Mouse (Mus musculus) spleen, adult 12 weeks (tissue): ENCODE measurements around the gene Olfr1394.
A peak's percentile ranks its signal among the peaks of the same experiment; 100 is the strongest.
"Not testable (repeated sequence)": the region's sequence is repeated elsewhere in the genome, so short reads cannot be mapped to it uniquely, and the experiment has no call there.

ENCODE experiments used
- DNase-seq: peaks from one replicate; pipeline ENCODE4 v3.0.0; 2022; ENCODE audit warnings: low spot score

The Olfr1394 gene

DNA sequence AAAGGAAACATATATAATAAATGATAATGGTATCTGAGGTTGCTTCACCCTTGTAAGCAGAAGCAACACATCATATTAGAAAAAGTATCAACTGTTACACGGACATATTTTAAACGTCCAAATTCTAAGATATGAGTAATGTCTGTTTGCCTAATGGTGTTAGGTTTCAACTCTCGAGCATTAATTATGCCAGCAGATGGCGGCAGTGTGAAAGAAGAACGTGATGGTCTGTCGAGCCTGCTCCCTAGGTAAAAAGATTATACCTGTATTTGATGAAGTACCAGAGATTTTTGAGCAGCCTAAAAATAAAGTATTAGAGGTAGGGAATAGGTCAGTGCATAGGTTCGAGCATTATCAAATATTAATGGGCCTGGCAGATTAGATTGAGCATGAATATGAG is 35.6 kb downstream of the Olfr1394 start:
- peak; percentile 39 for DNase-seq

DNA sequence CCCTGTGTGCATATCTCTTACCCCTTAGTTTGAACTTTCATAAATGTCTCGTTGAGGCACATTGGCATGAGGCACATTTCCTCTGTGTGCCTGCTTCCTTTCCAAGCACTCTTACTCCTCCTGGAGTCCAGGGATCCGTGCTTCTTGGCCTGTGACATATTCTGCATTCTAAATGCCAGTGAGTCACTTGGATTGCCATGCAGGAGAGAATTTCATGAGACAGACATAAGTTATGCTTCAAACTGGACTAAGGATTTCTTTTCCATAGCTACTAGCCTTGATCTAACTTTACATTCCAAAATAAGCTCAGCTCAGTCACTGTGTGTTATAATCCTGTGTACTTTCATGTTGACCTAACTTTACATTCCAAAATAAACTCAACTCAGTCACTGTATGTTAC is 36.9 kb downstream of the Olfr1394 start:
- DNase-seq, result no peak

DNA sequence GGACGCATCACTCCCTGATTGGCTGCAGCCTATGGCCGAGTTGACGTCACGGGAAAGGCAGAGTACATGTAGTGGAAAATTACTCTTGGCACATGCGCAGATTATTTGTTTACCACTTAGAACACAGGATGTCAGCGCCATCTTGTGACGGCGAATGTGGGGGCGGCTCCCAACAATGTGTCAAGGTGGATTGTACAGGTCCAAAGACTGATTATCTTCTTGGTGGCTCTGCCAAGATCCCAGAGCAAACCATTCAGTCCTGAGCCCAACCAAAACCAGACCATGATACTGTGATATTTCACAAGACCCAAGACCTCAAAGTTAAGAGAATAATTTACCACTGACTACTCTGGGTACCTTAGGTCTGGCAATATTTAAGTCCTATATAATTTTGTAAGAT is 40.6 kb downstream of the Olfr1394 start:
- not testable (repeated sequence) for DNase-seq

DNA sequence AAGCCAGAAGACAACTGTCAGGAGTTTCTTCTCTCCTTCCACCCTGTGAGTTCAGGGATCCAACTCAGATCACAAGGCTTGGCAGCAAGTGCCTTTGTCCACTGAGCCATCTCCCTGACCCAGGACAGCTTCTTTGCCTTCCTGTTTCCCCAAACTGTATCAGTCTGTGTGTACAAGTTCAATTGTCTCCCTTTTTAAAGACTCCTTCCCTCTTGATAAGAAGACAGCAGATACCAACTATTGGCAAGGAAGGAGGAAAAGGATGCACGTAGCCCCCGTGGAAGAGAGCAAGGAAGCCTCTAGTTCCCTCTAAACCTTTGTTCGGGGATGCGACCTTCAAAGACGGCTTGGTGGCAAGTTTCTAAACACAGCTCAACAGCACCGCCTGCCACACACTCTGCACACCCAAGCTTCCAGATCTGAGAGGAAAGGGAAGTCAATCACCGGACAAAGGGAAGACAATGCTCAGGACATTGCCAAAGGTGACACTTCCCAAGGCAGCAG is 41.7 kb downstream of the Olfr1394 start:
- DNase-seq, result no peak

DNA sequence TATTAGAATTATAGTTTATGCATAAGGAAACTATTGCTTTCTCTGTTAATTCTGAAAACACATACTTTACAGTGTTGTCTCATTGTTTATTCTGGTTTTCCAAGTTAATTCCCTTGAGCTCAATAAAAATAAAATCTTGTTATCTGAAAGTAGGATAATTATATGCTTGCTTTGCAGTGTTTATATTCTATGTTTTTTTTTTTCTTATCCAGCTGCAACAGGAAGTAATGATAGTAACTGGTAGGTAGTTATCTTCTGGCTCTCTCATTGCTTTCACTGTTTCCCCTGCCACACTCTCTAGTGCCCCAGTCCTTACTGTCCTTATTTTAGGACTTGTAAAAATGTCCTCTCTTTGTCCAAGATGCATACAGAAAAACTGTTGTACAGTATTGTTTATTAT is 46.5 kb downstream of the Olfr1394 start:
- DNase-seq, result no peak

DNA sequence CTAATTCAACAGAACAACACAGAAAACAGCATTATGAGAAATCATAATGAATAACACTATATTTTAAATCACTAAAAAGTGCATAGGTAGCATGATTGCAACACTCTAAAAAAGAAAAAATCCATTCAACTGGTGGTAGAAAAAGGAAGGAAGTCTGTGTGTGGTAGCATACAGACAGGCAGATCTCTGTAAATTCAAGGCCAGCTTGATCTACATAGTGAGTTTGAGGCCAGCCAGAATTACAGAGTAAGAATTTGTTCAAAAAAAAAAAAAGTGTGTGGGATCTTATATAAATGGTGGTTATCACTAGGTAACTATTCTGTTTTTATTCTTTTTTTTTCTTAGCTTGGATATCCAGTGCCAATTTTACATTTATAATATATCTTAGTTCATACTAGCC is 47.0 kb downstream of the Olfr1394 start:
- no peak for DNase-seq

DNA sequence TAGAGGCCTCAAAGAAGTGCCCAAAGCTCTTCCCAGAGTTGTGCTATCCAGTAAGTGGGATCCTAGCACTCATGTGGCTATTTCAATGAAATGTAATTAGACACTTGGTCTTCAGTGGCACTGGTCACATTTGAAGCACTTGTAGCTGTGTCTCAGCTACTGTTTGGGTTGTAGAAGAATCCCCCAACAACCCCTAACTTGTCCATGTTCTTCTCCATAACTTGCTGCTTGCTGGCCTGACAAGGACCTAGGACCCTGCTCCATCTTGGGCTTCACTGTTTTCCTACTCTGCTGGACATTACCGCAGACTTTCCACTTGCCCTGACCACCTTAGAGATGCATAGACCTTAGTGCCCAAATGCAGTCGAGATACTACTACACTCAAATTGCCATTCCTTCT is 47.9 kb downstream of the Olfr1394 start:
- DNase-seq, result no peak

DNA sequence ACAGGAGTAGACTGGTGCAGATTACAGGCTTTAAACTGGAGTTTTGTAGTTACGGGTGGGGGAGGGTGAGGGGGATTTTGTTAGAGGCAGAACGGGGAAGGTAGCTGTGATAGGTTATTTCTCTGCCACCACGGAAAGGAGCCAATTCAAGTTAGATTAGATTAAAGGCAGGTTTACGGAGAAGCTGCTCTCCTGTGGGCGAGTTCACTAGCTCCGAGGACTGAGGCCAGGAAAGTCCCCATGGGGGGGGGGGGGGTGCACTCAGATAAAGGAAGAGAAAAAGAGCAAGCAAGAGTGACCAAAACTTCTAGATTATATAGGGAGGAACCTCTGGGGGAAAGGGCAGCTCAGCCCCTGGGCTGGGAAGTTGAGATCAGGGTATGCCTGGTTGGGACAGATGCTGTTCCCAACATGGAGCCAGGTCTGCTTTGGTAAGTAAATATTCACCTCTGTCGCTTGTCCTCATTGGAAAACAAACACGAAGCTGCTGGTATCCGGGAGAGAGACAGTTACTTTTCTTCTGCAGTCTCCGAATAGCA is 48.4 kb downstream of the Olfr1394 start:
- DNase-seq, result peak; percentile 29

DNA sequence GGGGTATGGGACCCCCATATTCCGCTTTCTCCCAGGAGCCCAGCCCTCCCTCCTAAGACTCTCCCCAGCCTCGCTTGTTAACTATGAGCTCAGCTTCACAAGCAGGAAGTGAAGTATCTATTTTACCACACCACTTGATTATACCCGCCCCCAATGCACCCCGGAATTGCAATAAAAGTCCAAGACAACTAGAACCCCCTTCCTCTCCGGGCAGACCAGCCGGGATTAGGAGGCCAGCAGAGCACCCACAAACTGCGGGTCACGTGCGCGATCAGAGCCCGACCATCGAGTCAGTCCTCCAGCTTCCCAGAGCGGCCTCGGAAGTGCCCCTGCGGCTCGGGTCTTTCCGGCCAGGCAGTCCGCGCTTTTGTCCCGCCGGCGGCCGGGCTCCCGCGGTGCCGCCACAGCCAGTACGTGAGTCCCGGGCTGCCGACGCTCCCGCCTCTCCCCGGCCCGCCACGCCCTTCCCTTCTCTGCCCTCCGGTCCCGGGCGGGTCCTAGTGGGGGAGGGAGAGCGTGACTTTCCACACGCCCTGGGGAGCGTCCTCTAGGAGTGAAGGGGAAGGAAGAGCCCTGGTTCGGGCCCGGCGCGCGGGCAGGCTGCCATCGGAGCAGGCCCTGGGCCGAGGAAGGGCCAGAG is 49.1 kb downstream of the Olfr1394 start, which contains the start of gene Zfp62:
Gene Zfp62, plus strand, starts transcription at position 164 of the 640 bp plus-strand sequence.
- peak; percentile 85 for DNase-seq

DNA sequence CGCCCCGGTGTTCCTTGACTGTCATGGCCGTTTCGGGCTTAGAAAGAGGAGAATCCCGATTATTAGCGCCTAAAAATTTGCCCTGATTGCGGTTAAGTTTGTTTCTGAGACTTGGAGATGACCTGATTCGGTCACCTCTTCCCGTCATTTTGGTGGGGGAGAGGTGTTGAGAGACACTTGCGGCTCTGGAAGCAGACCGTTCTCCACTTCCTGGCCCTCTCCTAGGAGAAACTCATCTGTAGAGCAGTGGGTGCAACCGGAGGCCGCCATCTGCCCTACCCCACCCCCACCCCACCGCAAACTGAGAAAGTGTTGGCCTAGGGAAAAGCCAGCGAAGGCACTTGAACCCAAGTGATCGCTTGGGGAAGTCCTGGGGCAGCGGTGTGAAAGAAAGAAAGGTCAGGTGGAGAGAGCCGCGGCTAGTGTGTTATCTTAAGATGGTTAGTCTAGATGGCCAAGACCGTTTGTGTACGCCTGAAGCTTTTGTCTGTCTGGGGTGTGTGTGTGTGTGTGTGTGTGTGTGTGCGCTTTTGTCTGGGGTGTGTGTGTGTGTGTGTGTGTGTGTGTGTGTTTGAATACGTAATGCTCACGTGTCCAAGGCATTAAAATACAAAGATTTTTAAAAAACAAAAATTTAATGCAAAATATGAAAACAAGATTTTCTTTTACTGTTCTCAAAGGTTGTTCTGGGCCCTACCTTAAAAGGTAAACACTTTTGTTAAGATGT is 49.8 kb downstream of the Olfr1394 start:
- no peak for DNase-seq

DNA sequence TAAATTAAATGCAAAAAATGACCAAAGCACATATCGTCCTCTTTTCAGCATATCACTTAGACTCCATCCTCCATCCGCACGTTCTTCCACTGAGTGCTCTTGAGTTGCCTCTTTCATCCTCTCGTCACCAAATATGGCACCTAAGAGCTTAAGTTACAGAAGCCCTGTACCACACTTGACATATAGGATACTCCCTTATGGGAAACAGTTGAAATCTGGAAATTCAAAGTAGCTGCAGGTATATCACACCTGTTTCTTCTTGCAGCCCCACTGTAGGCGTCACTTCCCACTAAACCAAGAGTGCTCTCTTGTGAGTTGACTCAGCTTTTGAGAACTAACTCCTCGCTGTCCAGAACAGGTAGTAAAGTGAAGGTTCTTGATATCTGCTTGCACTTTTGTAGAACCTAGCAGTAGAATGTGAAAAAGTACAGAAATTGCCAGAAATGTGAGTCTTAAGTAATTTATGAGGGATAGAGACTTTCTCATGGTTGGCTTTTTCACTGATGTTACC is 51.0 kb downstream of the Olfr1394 start:
- no peak for DNase-seq

DNA sequence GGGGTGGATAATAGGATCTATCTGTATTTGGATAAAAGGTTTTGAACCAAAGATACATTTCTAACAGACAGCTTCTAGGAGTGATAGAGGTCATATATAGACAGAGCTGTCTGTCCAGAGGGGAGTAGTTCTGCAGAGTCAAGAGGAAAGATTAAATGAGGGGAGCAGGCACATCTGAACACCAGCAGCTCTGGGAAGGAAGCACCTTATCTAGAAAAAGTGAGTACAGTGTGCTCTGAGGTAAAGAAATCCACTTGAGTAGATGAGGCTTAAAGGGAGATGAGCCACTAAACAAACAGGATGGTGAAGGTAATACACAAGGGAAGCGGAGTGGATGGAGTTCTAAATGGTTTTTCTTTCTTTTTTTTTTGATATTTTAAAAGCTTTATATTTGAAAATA is 53.3 kb downstream of the Olfr1394 start:
- DNase-seq, result no peak
